ENCODE assay signal across 9 mouse cellular contexts in genomic region chr12:110940869-110941268, GRCm38 (mm10).
"Had no signal": no experiment of that assay in that cellular context is flagged by ENCODE, and none has a peak within 500 bp of the region (broad histone marks: within the 10 kb centered on the region; RNA-seq: fewer than 3 reads in every experiment).

No protein-coding gene starts in this region.

- DNase-seq: kidney, adult 9 months; kidney, postnatal 4 days; layer of hippocampus, postnatal 36 days; lung, adult 2 months; lung, postnatal 36 days; right cerebral cortex, postnatal 14 days; thymus, postnatal 36 days had no signal

- ATAC-seq: lung, postnatal 0 days; midbrain, embryonic 15.5 days had no signal
